Mouse (Mus musculus): ENCODE data around the gene Olfr457.
"Not testable (repeated sequence)": the region's sequence is repeated elsewhere in the genome, so short reads cannot be mapped to it uniquely, and the experiment has no call there.

Gene Olfr457

DNA sequence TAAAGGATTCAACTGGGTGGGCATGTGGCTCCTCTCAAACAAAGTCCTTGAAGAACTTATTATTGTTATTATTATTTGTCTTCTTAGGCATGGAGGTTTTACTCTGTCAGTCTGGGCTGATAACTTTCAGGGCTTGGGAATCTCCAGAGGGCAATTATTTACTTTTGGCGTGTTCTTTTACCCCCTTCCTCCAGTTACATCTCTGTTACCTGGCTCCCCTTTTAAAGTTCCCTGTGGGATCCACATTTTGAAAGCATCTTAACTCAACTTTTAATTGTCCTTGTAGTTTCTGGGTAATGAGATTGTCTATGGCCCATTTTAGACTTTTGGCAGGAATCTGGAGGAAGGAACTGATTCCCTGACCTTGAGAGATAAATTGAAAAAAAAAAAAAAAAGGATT is at the start of gene Olfr457:
Olfr457 (minus strand) TSS at position 101 of the 400 bp plus-strand sequence.
- no peak for DNase-seq

- DNase-seq: no peak
Measured at GRCm38 (mm10) chr6:42513461-42513860, 37.3 kb upstream of the Olfr457 start.

DNA sequence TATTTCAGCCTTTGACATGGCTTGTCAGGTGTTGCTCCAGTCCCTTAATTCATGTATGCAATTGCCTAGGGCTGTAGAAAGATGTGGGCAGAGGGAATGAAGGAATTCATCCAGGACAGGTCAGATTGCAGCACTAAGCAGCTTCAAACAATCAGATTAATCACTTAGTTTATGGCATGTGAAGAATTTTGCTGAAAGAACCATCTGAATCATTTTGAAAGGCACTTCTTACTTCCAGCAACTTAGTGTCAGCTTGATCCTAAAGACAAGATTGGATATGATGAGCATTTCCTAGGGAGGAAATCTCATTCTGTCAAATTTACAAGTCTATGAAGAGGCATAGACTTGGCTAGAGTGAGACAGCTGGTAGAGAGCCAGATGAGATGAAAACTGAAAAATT is 33.2 kb upstream of the Olfr457 start:
- no peak for DNase-seq

- no peak for DNase-seq
Measured at GRCm38 (mm10) chr6:42503478-42503877, 27.3 kb upstream of the Olfr457 start.

- no peak for DNase-seq
Measured at GRCm38 (mm10) chr6:42489731-42490130, 13.6 kb upstream of the Olfr457 start.

- DNase-seq: no peak
Measured at GRCm38 (mm10) chr6:42487114-42487513, 11.0 kb upstream of the Olfr457 start, which contains the start of gene Olfr456. Olfr456 (minus strand) TSS chr6:42487214.

DNA sequence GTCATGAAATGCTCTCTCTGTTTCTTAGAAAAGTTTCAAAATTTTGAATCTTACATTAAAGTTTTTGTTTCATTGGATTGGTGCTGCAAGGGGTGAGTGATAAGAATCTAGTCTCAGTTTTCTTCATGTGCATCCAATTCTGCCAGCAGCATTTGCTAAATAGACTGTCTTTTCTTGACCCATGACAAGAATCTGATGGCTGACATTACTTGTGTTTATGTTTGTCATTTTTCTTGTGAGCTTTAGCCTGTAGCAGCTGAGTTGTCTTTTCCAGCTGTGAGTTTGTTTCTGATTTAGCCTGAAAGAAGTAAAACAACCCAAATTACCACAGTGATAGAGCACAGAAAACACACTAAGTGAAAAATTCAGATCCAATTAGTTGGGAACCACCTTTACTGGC is 8.5 kb upstream of the Olfr457 start:
- no peak for DNase-seq

DNA sequence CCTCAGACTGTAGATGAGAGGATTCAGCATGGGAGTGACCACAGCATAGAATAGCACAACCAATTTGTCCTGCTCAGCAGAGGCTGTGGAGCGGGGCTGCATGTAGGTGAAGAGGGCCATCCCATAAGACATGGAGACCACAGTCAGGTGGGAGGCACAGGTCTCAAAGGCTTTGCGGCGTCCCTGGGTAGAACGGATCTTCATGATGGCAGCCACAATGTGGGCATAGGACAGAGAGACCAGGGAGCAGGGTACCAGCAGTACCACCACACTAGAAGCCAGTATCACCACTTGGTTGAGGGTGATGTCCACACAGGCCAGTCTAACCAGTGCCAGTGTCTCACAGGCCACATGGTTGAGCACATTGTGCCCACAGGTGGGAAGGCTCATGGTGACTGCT is 4.8 kb downstream of the Olfr457 start:
- DNase-seq: not testable (repeated sequence)

GRCm38 (mm10) chr6:42470542-42470941 is 5.6 kb downstream of the Olfr457 start:
- no peak for DNase-seq

DNA sequence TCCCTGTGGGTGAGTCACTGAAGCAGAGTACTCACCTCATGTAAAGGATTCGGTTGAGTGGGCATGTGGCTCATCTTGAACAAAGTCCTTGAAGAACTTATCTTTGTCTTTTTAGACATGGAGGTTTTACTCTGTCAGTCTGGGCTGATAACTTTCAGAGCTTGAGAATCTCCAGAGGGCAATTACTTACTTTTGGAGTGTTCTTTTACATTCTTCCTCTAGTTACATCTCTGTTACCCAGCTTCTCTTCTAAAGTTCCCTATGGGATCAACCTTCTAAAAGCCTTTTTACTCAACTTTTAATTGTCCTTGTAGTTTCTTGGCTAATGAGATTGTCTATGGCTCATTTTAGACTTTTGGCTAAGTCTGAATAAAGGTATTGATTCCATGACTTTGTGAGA is 11.0 kb downstream of the Olfr457 start, which contains the start of gene Olfr458:
Olfr458 (minus strand) TSS at position 101 of the 400 bp plus-strand sequence.
- no peak for DNase-seq

DNA sequence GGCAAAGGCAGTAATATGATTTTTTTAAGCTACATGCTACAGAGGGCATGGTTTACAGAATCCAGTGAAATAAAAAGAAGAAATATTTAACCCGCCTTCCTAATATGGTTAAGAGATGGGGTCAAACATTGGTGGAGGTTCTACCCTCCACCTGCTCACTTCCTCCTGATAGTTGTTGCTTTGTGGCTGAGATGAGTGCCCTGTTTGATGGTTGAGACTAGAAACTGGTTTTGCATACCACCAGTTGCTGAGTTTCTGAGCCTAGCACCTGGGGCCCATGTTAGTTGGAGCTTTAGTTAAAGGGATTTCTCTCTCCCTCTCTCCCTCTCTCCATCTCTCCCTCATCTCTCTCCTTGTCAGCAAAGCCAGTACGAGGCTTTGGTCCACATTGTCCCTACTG is 28.8 kb downstream of the Olfr457 start:
- no peak for DNase-seq

DNA sequence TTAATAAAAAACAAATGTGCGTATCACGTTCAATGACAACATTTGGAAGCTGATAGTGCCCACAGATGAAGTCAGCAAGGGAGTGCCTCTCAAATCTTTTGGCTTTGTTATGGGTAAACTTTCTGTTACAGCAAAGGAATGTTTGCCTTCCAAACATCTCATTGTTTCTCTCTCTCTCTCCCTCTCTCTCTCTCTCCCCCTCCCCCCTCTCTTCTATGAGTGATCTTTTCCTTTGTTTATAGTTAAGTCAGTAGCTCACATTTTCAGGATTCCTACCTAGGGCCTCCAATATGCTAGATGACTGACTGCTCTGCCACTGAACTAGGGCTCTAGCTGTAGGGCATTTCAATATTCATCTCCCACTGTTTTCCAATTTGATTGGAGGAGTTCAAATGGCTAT is 31.6 kb downstream of the Olfr457 start:
- no peak for DNase-seq

- DNase-seq: no peak
Measured at GRCm38 (mm10) chr6:42441395-42441794, 34.7 kb downstream of the Olfr457 start.

DNA sequence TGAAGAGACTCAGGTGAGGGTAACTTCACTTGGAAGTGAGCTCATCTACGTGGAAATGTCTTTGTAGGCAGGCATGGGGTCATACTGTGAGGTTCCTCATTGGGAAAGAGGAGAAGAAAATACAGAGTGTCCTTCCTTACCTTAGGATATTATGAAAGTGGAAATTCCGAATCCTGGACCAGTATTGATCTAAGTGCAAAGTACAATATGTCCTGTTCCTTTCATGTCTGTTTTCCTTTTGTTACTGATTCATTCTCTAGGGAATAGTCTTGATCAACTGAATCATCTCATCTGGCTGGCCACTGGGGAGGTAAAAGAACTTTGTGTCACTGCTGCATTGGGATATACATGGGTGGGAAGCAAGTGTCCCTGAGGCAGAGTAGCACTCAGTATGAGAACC is 40.6 kb downstream of the Olfr457 start:
- no peak for DNase-seq

GRCm38 (mm10) chr6:42434446-42434845 is 41.7 kb downstream of the Olfr457 start, which contains the start of gene Tas2r126:
Tas2r126 (plus strand) TSS chr6:42434535.
- DNase-seq: no peak

DNA sequence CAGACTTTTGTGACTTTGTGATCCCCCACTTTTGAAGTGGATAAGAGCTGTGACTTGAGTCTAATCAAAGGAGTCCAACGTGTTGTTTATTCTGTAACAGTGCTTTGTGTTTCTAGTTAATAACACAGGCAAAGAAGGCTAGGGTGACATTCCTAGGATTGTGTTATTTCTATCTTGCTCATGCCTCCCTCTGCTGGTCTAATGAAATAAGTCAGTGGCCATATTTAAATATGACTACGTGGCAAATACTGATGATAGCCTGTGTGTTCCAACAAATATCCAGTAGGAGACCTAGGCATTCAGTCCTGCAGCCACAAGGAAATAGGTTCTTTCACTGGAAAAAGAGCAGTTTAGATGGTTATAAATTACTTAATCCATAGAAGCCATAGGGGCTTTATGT is 42.6 kb downstream of the Olfr457 start:
- DNase-seq: no peak

GRCm38 (mm10) chr6:42426337-42426736 is 49.8 kb downstream of the Olfr457 start:
- no peak for DNase-seq

- peak in 1 of 2 experiments; percentile 17 for DNase-seq
Measured at GRCm38 (mm10) chr6:42424472-42424871, 51.7 kb downstream of the Olfr457 start.

GRCm38 (mm10) chr6:42421439-42421838 is 54.7 kb downstream of the Olfr457 start:
- peak; percentile 75 to 79 for DNase-seq

DNA sequence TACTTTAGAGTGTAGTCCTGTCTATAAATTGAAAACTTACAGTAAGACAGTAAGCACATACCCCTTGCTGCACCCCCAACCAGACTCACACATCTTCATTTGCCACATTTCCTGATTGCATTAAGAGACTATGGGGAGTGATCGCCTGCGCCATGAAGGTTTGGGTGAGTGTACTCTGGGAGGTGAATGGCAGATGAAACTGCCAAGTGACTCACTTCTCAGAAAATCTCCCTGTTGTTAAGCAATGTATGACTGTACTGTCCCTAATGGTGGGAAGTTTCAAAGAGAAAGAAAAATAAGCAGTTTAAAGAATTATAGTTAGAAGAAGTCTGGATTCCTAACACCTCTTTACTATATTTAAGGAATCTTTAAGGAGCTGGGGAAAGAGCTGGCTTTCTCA is 56.7 kb downstream of the Olfr457 start:
- no peak for DNase-seq
